Mouse (Mus musculus): ENCODE results near the gene Wdr24. TPM values are rescaled to one million over a fixed set of nuclear protein-coding genes. Genes with fewer than 3 reads are reported as not detected.
"Not testable (repeated sequence)": the region's sequence is repeated elsewhere in the genome, so short reads cannot be mapped to it uniquely, and the experiment has no call there.

Wdr24 gene
- polyA plus RNA-seq, 1 experiment = 6.4 TPM

DNA sequence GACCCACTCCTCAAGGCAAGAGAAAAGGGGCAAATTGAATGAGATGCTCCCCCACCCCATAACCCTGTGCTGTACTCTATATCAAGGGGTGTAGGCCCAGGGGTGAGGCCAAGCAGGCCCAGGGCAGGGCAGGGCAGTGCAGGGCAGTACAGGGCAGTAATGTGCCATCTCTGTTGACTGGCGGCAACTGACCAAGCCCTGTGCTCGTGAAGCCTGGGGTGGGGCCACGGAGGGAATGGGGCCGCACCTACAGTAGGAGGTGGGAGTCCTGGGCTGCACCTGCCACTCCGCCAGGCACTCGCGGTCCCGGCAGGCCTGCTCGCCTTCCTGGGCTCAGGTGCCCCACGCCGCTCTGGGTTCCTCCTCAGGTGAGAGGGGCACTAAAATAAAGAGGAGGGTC lies 41.9 kb downstream of the Wdr24 start:
- H3K9me3 ChIP-seq = no peaks in the 10 kb centered on the region
- H3K4me1 ChIP-seq = peaks cover 79% of the 10 kb centered on the region
- TF ChIP-seq FLI1 (IDR thresholded peaks at IDR 0.05; ENCODE audit: low read length) (no peak), GATA1 (IDR thresholded peaks at IDR 0.05; ENCODE audit: borderline replicate concordance, low read length) (no peak)

DNA sequence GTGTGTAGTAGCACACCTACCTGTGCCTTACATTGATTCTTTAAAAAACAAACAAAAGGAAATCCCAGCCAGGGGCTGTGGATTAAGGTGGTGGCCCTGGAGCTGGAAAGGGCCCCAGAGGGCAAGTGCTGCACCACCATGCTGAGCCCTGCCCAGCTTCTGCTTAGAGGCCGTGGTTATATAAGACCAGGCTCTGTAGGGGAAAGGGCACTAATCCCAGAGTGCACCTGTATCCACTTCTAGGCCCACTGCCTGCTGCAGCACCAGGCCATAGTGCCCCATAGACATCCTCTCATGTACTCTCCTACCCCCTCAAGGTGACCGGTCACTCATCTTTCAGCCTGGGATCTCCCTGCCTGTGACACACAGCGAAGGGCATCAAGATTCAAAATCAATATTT lies 42.7 kb downstream of the Wdr24 start:
- peak overlapping the region; percentile 3 for H3K4me3 ChIP-seq (replicated peaks)
- TF ChIP-seq GATA1 (IDR thresholded peaks at IDR 0.05; ENCODE audit: borderline replicate concordance, low read length) (no peak), FLI1 (IDR thresholded peaks at IDR 0.05; ENCODE audit: low read length) (no peak)
- peaks cover 70% of the 10 kb centered on the region for H3K4me1 ChIP-seq
- no peaks in the 10 kb centered on the region for H3K27me3 ChIP-seq (replicated peaks)
- peaks cover 24% of the 10 kb centered on the region for H3K36me3 ChIP-seq (replicated peaks; ENCODE audit: low read length)
- no peaks in the 10 kb centered on the region for H3K9me3 ChIP-seq

More for the DNA sequence above, 41.9 kb downstream of the Wdr24 start:
- Histone ChIP-seq H3K27me3 (replicated peaks) (no peaks in the 10 kb centered on the region), H3K4me3 (replicated peaks) (no peak overlapping the region), H3K36me3 (replicated peaks; ENCODE audit: low read length) (peaks cover 24% of the 10 kb centered on the region)

DNA sequence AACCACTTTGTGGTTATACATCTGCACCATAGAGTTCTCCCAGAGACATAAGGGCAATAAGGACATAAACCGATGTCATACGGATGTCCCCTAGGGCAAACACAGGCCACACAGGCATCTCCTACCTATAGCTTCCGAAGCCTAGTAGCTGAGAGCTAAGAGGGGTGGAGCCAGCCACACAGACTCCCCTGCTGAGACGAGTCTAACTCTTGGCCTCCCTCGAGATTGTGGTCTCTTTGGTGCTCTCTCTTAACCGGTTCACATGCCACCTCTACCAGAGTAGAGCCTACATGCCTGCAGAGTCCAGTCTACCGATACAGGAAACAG lies 44.0 kb downstream of the Wdr24 start:
- peaks cover 69% of the 10 kb centered on the region for H3K4me1 ChIP-seq
- peak overlapping the region; percentile 94 for H3K4me3 ChIP-seq (replicated peaks)
- TF ChIP-seq FLI1 (IDR thresholded peaks at IDR 0.05; ENCODE audit: low read length) (no peak), GATA1 (IDR thresholded peaks at IDR 0.05; ENCODE audit: borderline replicate concordance, low read length) (no peak)
- peaks cover 24% of the 10 kb centered on the region for H3K36me3 ChIP-seq (replicated peaks; ENCODE audit: low read length)
- no peaks in the 10 kb centered on the region for H3K9me3 ChIP-seq
- no peaks in the 10 kb centered on the region for H3K27me3 ChIP-seq (replicated peaks)

DNA sequence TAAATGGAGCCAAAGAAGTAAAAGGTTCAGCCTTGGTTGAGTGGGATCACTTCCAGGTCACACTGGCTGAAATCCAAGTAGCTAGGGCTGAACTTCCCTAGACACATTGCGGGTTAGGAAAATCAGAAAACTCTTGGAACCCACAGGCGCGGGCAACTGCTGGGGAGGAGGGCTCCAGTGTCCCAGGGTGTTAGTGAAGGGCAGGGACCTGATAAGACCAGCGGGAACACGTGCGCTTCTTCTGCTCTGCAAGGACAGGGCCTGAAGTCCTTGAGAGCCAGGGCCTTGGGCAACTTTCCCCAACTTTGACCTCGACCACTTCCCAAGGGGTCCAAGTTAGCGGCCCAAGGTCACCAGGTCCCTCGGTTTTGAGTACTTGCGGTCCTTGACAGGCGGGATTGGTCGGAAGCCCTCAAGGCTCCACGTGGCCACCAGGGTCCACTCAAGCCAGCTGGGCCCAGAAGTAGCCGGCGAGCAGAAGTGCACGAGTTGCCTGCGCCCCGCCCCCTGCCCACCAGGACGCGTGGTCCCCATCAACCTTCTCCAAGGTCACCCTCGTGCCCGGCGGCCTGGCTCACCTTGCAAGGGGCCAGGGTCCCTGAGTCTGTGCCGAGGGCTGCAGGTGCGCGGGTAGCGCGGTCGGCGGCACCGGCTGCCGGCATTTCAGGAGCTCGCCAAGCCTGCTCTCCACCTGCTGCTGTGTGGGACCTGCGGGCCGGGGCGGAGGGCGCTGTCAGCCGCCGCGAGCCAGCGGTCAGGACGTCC lies 44.6 kb downstream of the Wdr24 start:
- Histone ChIP-seq H3K4me1 (peaks cover 68% of the 10 kb centered on the region), H3K9me3 (no peaks in the 10 kb centered on the region), H3K4me3 (replicated peaks) (peak overlapping the region; percentile 94), H3K36me3 (replicated peaks; ENCODE audit: low read length) (peaks cover 24% of the 10 kb centered on the region), H3K27me3 (replicated peaks) (no peaks in the 10 kb centered on the region)
- no peak for TF ChIP-seq FLI1 (IDR thresholded peaks at IDR 0.05; ENCODE audit: low read length)
- no peak for TF ChIP-seq GATA1 (IDR thresholded peaks at IDR 0.05; ENCODE audit: borderline replicate concordance, low read length)

DNA sequence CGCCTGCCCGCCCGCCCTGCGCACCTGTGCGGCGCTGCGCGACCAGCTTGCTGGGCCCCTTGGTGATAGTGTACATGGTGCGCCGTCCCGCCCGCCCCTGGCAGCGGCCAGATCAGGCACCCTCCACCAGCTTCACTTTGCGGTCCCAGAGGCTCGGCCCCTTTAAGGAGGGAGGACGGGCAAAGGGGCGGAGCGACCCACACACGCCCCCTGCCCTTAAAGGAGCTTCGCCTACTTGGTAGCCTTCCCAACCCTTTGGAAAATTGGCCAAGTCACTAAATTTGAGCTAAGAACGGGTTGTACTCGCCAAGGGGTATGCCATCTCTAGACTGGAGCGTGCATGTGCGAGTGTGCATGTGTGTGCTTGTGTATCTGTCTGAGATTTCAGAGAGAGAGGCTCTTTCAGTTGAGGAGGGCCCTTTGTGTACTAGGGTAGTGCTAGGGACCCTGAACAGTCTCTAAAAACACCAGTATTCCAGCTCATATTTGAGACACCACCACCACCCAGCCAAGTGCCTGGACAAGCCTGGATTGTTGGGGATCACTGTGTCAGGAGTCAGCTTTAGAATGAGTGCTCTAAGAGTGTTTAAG lies 45.3 kb downstream of the Wdr24 start, which contains the start of gene Mcrip2:
Gene Mcrip2, minus strand, starts transcription at position 164 of the 591 bp plus-strand sequence.
- no peaks in the 10 kb centered on the region for H3K27me3 ChIP-seq (replicated peaks)
- TF ChIP-seq GATA1 (IDR thresholded peaks at IDR 0.05; ENCODE audit: borderline replicate concordance, low read length) (no peak), FLI1 (IDR thresholded peaks at IDR 0.05; ENCODE audit: low read length) (no peak)

DNA sequence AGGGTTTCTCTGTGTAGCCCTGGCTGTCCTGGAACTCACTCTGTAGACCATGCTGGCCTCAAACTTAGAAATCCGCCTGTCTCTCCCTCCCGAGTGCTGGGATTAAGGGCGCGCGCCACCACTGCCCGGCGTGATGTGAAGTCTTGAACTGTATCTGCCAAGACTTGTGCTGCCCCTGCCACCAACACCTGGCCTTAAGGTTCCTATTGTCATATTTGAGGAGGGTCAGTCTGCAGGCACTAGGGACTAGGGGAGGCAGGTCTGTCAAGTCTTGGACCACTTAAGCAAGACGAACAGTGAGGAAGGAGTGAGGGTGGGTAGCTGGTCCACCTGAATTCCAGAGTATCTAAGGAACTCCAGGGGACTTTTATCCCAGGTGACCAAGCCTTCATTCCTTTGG lies 46.1 kb downstream of the Wdr24 start:
- no peak overlapping the region for H3K4me3 ChIP-seq (replicated peaks)
- H3K9me3 ChIP-seq = no peaks in the 10 kb centered on the region
- TF ChIP-seq FLI1 (IDR thresholded peaks at IDR 0.05; ENCODE audit: low read length) (no peak), GATA1 (IDR thresholded peaks at IDR 0.05; ENCODE audit: borderline replicate concordance, low read length) (no peak)
- H3K4me1 ChIP-seq = peaks cover 66% of the 10 kb centered on the region
- peaks cover 13% of the 10 kb centered on the region for H3K36me3 ChIP-seq (replicated peaks; ENCODE audit: low read length)
- no peaks in the 10 kb centered on the region for H3K27me3 ChIP-seq (replicated peaks)

More for the DNA sequence above, 45.3 kb downstream of the Wdr24 start, which contains the start of gene Mcrip2:
- H3K36me3 ChIP-seq (replicated peaks; ENCODE audit: low read length) = peaks cover 21% of the 10 kb centered on the region
- H3K4me3 ChIP-seq (replicated peaks) = peak within 1 kb of the TSS; percentile 94
- H3K4me1 ChIP-seq = peaks cover 66% of the 10 kb centered on the region
- H3K9me3 ChIP-seq = no peaks in the 10 kb centered on the region

DNA sequence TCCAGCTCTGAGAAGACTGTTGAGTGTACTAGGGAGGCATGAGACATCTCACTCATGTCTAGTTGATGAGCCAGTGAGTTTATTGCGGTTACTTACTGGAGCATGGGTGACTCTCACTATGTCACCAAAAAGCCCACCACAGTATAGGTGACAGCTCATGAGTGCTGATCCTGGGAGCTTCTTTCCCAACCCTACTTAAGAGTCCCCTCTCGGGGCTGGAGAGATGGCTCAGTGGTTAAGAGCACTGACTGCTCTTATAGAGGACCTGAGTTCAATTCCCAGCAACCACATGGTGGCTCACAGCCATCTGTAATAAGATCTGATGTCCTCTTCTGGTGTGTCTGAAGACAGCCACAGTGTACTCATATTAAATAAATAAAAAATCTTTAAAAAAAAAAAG lies 46.5 kb downstream of the Wdr24 start:
- peaks cover 8% of the 10 kb centered on the region for H3K36me3 ChIP-seq (replicated peaks; ENCODE audit: low read length)
- peaks cover 67% of the 10 kb centered on the region for H3K4me1 ChIP-seq
- H3K27me3 ChIP-seq (replicated peaks) = no peaks in the 10 kb centered on the region
- H3K4me3 ChIP-seq (replicated peaks) = no peak overlapping the region
- H3K9me3 ChIP-seq = no peaks in the 10 kb centered on the region
- no peak for TF ChIP-seq FLI1 (IDR thresholded peaks at IDR 0.05; ENCODE audit: low read length)
- TF ChIP-seq GATA1 (IDR thresholded peaks at IDR 0.05; ENCODE audit: borderline replicate concordance, low read length) = no peak

DNA sequence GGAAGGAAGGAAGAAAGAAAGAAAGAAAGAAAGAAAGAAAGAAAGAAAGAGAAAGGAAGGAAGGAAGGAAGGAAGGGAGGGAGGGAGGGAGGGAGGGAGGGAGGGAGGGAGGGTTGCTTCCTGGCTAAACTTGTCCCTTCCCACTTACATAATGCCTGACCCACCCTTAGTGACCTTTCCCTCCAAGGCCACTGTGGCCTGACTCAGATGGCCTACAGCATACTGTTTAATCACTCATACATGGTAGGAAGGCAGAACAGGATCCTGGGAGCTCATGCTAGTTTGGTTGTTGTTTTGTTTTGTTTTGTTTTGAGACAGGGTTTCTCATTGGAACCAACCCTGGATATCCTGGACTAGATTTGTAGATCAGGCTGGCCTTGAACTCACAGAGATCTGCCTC lies 48.1 kb downstream of the Wdr24 start:
- peaks cover 68% of the 10 kb centered on the region for H3K4me1 ChIP-seq
- not testable (repeated sequence) for H3K36me3 ChIP-seq (replicated peaks; ENCODE audit: low read length); H3K4me3 ChIP-seq (replicated peaks); H3K9me3 ChIP-seq; H3K27me3 ChIP-seq (replicated peaks)

DNA sequence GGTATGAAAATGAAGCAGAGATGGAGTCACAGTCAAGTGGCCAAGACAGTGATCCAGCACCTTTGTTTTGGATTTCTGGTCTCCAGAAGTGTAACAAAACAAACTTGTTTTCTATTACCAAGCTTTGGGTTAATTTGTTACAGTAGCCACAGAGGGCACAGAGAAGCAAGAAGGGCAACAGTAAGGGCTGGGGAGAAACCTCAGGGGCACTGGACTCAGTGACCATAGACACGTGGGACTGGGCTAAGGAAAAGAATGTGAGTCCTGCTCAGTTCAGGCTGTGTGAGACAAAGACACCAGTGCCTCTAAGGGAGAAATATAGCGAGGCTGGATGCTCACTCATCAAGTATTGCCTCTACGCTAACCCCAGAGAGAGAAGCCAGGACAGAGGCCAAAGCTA lies 49.2 kb downstream of the Wdr24 start:
- Histone ChIP-seq H3K27me3 (replicated peaks) (no peaks in the 10 kb centered on the region), H3K9me3 (no peaks in the 10 kb centered on the region), H3K4me3 (replicated peaks) (no peak overlapping the region), H3K4me1 (peaks cover 64% of the 10 kb centered on the region), H3K36me3 (replicated peaks; ENCODE audit: low read length) (peaks cover 7% of the 10 kb centered on the region)
- TF ChIP-seq GATA1 (IDR thresholded peaks at IDR 0.05; ENCODE audit: borderline replicate concordance, low read length) (no peak), FLI1 (IDR thresholded peaks at IDR 0.05; ENCODE audit: low read length) (no peak)

DNA sequence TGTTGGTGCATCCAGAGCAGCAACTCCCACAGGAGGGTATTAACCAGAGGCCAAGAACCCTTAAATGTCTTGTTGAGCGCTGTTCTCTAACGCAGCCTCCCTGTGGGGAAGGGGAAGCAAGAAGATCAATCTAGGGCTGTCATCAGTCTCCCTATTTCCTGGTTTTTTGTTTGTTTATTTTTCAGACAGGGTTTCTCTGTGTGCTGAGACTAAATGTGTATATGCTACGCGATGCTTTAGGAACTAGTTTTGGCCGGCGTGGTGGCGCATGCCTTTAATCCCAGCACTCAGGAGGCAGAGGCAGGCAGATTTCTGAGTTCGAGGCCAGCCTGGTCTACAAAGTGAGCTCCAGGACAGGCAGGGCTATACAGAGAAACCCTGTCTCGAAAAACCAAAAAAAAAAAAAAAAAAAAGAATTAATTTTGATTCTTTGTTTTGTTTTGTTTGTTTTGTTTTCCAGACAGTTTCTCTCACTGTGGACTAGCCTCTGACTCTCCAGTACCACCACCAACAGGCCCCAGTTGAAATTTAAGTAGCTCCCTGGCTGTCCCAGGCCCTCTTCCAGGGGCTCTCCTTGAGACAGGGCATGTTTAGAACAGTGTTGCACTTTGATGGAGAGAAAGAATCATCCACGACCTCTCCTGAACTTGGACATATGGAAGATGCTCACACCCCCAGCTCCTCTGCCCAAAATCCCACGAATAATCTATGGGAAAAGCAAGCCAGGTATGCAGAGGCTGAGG lies 50.1 kb downstream of the Wdr24 start:
- peak overlapping the region; percentile 100 for H3K4me3 ChIP-seq (replicated peaks)
- no peak for TF ChIP-seq GATA1 (IDR thresholded peaks at IDR 0.05; ENCODE audit: borderline replicate concordance, low read length)
- TF ChIP-seq FLI1 (IDR thresholded peaks at IDR 0.05; ENCODE audit: low read length) = no peak

More for the DNA sequence above, 50.1 kb downstream of the Wdr24 start:
- no peaks in the 10 kb centered on the region for H3K9me3 ChIP-seq
- no peaks in the 10 kb centered on the region for H3K27me3 ChIP-seq (replicated peaks)
- peaks cover 55% of the 10 kb centered on the region for H3K4me1 ChIP-seq
- peaks cover 16% of the 10 kb centered on the region for H3K36me3 ChIP-seq (replicated peaks; ENCODE audit: low read length)
